Comparison of ENCODE assay signal across 15 mouse cellular contexts in genomic region chr11:54940056-54940455, GRCm38 (mm10). TPM values are rescaled to one million over a fixed set of nuclear protein-coding genes. Genes with fewer than 3 reads are reported as not detected.
A peak's percentile ranks its signal among the peaks of the same experiment; 100 is the strongest.
DNase-seq lines count a peak whose midpoint lies in the region; ATAC-seq and TF ChIP-seq lines count a peak whose summit lies in the region.
"Had no signal": no experiment of that assay in that cellular context is flagged by ENCODE, and none has a peak within 500 bp of the region (broad histone marks: within the 10 kb centered on the region; RNA-seq: fewer than 3 reads in every experiment).

No protein-coding gene starts in this region.

- DNase-seq in cerebellum, adult 11-12 months, result peak; percentile 64
- no peak for DNase-seq in cerebellum, postnatal 4 days (ENCODE audit: low spot score in 2 of 2)
- DNase-seq in left cerebral cortex, adult 2 months (ENCODE audit: extremely low spot score in 1 of 2, low spot score in 2 of 2), result no peak
- no peak for DNase-seq in left cerebral cortex, adult 8-10 months (ENCODE audit: low spot score in 2 of 2)
- peak; percentile 66 for DNase-seq in brain, adult 2 months (ENCODE audit: low read depth, low spot score)
- no peak for DNase-seq in embryonic facial prominence, embryonic 10.5 days (ENCODE audit: low spot score)
- no peak for DNase-seq in liver, embryonic 11.5 days (ENCODE audit: low spot score)
- DNase-seq in urinary bladder, postnatal 10 days (ENCODE audit: low spot score), result no peak
- DNase-seq: forebrain, postnatal 0 days; liver, embryonic 13.5 days; lung, postnatal 14 days; retina, postnatal 1 day had no signal

- H3K27me3 ChIP-seq in embryonic facial prominence, embryonic 10.5 days (replicated peaks; ENCODE audit: low read depth, poor library complexity, severe bottlenecking), result no peaks in the 10 kb centered on the region
- H3K27me3 ChIP-seq in liver, embryonic 11.5 days (replicated peaks; ENCODE audit: control insufficient read depth, insufficient read depth, low read length), result no peaks in the 10 kb centered on the region
- H3K27me3 ChIP-seq: embryonic facial prominence, embryonic 15.5 days; liver, embryonic 13.5 days; midbrain, embryonic 13.5 days had no signal

- H3K9ac ChIP-seq in liver, embryonic 11.5 days (ENCODE audit: low read depth, low read length), result no peak overlapping the region
- H3K9ac ChIP-seq: embryonic facial prominence, embryonic 15.5 days; forebrain, postnatal 0 days; liver, embryonic 13.5 days; midbrain, embryonic 13.5 days had no signal

- intact Hi-C loops in left cerebral cortex, adult 2 months (cut with DNase I), result no loop called here

- H3K36me3 ChIP-seq in embryonic facial prominence, embryonic 10.5 days (replicated peaks), result peaks cover 21% of the 10 kb centered on the region
- H3K36me3 ChIP-seq in liver, embryonic 11.5 days (ENCODE audit: control insufficient read depth, insufficient read depth, low read length), result no peaks in the 10 kb centered on the region; the same call in 1 of the 2 replicates

- TF ChIP-seq CTCF in left cerebral cortex, adult 2 months (IDR thresholded peaks at IDR 0.05), result no peak

- no peaks in the 10 kb centered on the region for H3K9me3 ChIP-seq in embryonic facial prominence, embryonic 10.5 days
- no peaks in the 10 kb centered on the region for H3K9me3 ChIP-seq in liver, embryonic 11.5 days (ENCODE audit: control insufficient read depth, low read length)
- H3K9me3 ChIP-seq: embryonic facial prominence, embryonic 15.5 days; liver, embryonic 13.5 days; midbrain, embryonic 13.5 days had no signal

- H3K27ac ChIP-seq in left cerebral cortex, adult 2 months, result peak overlapping the region; percentile 32; the same call in 1 of the 2 replicates
- 0 out of 2 replicates have a peak overlapping the region, but pooled peaks have one; percentile 1 for H3K27ac ChIP-seq in embryonic facial prominence, embryonic 10.5 days (replicated peaks)
- no peak overlapping the region for H3K27ac ChIP-seq in liver, embryonic 11.5 days (ENCODE audit: low read depth, low read length)
- H3K27ac ChIP-seq: embryonic facial prominence, embryonic 15.5 days; liver, embryonic 13.5 days; midbrain, embryonic 13.5 days had no signal

- no peak overlapping the region for H3K4me2 ChIP-seq in liver, embryonic 11.5 days
- H3K4me2 ChIP-seq: embryonic facial prominence, embryonic 15.5 days; liver, embryonic 13.5 days; midbrain, embryonic 13.5 days had no signal

- no peak for ATAC-seq in liver, embryonic 11.5 days (replicated peaks; ENCODE audit: low FRiP score)
- ATAC-seq: forebrain, postnatal 0 days; inflammation-experienced regulatory T-cells, adult 6 months; midbrain, embryonic 13.5 days had no signal

- peaks cover 18% of the 10 kb centered on the region; the same call in 1 of the 2 replicates for H3K4me1 ChIP-seq in embryonic facial prominence, embryonic 10.5 days
- no peaks in the 10 kb centered on the region for H3K4me1 ChIP-seq in liver, embryonic 11.5 days (replicated peaks; ENCODE audit: control insufficient read depth, insufficient read depth, low read length)

- 83% methylated on average over 7 of the region's 7 CpGs for WGBS in embryonic facial prominence, embryonic 10.5 days
- WGBS in liver, embryonic 11.5 days, result 82% methylated on average over 7 of the region's 7 CpGs

- H3K4me3 ChIP-seq in left cerebral cortex, adult 2 months, result no peak overlapping the region
- no peak overlapping the region for H3K4me3 ChIP-seq in embryonic facial prominence, embryonic 10.5 days
- no peak overlapping the region for H3K4me3 ChIP-seq in liver, embryonic 11.5 days (ENCODE audit: low read depth, low read length)
- H3K4me3 ChIP-seq: embryonic facial prominence, embryonic 15.5 days; liver, embryonic 13.5 days; midbrain, embryonic 13.5 days had no signal

RNA-seq across cellular contexts. Expression of gene Tnip1, which starts 22.7 kb away (rescaled TPM):
- 10 to 100 TPM; 38.3 to 38.4 TPM for total RNA-seq in left cerebral cortex, adult 2 months (2021)
- 10 to 100 TPM; 33.0 to 36.3 (median 34.9) TPM for total RNA-seq in left cerebral cortex, adult 8-10 months (2022)
- 11.7 and 11.9 TPM in 2 replicates for polyA plus RNA-seq in embryonic facial prominence, embryonic 10.5 days (2016; fragmentation: Nextera tagmentation; extraction: Ambion mirVana)
- polyA plus RNA-seq in liver, embryonic 11.5 days (2014; fragmentation: Nextera tagmentation; extraction: Ambion mirVana), result 11.4 and 12.1 TPM in 2 replicates

RNA-seq across cellular contexts. Expression of gene Gpx3, which starts 37.8 kb away (rescaled TPM):
- total RNA-seq in left cerebral cortex, adult 2 months (2021), result 10 to 100 TPM in 1 of 2 experiments, 1 to 10 TPM in 1; 6.2 to 10.2 TPM
- 10 to 100 TPM in 2 of 4 experiments, 1 to 10 TPM in 2; 7.5 to 12.5 (median 10.4) TPM for total RNA-seq in left cerebral cortex, adult 8-10 months (2022)
- 72.8 and 90.1 TPM in 2 replicates for polyA plus RNA-seq in embryonic facial prominence, embryonic 10.5 days (2016; fragmentation: Nextera tagmentation; extraction: Ambion mirVana)
- polyA plus RNA-seq in liver, embryonic 11.5 days (2014; fragmentation: Nextera tagmentation; extraction: Ambion mirVana), result 84.0 and 89.6 TPM in 2 replicates

Comparison
In these comparisons a context has a peak if more than half of its experiments do, and no peak if none do; other contexts are left out.
1. DNase-seq: peak in cerebellum, adult 11-12 months (single experiment) and brain, adult 2 months (single experiment); none in cerebellum, postnatal 4 days (0 of 2), left cerebral cortex, adult 2 months (0 of 2), left cerebral cortex, adult 8-10 months (0 of 2), embryonic facial prominence, embryonic 10.5 days (single experiment), liver, embryonic 11.5 days (single experiment) and urinary bladder, postnatal 10 days (single experiment).